Mouse (Mus musculus) neural tube, embryonic 10.5 days (tissue): ENCODE measurements at regions not wholly inside any gene's neighbourhood (a gene's known extent, or its start where the extent isn't known, plus 50 kb on each side); places are given as distances from the start of the nearest gene placed in this dataset.
A peak's percentile ranks its signal among the peaks of the same experiment; 100 is the strongest.

Experiments used
- DNase-seq: peaks from one replicate; pipeline ENCODE4 v3.0.0-alpha.2; 2017; ENCODE audit warnings: low spot score; ENCODE audit errors: extremely low spot score

DNA sequence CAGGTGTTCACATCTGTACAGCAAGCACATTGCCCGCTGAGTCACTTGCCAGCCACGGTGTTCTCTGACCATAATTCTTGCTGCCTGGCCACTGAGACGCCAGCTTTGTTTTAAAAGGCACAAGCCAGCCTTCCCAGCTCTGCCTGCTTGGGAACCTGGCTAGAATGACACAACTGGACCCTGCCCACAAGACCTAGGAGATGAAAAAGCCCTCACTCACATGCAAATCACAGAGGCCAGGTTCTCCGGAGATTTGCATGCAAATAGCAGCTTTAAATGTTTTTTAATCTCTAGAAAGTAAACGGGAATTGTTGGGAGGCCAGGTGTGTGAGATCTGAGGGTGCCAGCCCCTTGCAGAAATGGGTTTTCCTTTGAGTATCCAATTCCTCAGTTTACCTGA, 71.9 kb downstream of the 1810010D01Rik start:
- no peak for DNase-seq

DNA sequence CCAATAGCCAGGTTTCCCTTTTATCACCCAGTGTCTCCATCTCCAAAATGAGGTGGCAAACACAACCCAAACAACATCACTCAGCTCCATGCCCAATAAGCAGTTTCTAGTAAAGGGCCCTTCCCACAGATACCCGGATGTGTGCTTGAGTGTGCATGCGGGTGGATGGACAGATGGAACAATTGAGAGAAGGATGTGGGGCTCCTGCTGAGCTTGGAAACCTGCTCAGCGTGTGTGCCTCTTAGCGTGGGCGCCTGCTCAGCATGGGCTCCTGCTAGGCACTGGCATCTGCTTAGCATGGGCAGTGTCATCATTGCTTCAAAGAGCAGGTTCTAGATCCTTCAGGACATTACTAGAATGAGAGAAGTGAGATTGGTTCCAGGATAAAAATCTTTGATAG, 75.4 kb downstream of the 1810010D01Rik start:
- no peak for DNase-seq

- DNase-seq: no peak
Measured at GRCm38 (mm10) chr7:145131438-145132159, 76.3 kb downstream of the 1810010D01Rik start.

GRCm38 (mm10) chr7:145129971-145130370, 77.9 kb downstream of the 1810010D01Rik start:
- no peak for DNase-seq

- DNase-seq: no peak
Measured at GRCm38 (mm10) chr7:145127661-145128060, 80.3 kb downstream of the 1810010D01Rik start.

GRCm38 (mm10) chr7:145127180-145127579, 80.7 kb downstream of the 1810010D01Rik start:
- no peak for DNase-seq

DNA sequence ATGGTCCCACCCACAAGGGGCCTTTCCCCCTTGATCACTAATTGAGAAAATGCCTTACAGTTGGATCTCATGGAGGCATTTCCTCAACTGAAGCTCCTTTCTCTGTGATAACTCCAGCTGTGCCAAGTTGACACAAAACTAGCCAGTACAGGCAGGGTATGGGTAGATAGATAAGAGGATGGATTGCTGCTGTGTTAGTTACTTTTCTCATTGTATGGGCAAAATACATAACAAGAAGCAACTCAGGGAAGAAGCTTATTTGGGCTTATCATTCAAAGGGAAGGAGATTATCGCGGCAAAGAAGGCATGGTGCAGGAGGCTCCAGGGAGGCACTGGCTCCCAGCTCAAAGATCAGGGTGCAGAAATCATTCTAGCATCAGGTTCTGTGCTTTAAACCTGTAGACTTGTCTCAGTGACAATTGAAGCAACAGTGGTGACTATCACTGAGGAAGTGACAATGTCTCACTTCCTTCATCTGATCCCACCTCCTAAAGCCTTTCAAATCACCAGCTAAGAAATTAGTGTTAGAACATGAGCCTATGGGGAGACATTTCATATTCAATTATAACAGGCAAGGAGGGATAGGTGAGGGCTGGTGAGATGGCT, 83.8 kb downstream of the 1810010D01Rik start:
- no peak for DNase-seq

GRCm38 (mm10) chr7:145122471-145122870, 85.4 kb downstream of the 1810010D01Rik start:
- no peak for DNase-seq

GRCm38 (mm10) chr7:145118406-145118805, 89.5 kb downstream of the 1810010D01Rik start:
- DNase-seq: no peak

DNA sequence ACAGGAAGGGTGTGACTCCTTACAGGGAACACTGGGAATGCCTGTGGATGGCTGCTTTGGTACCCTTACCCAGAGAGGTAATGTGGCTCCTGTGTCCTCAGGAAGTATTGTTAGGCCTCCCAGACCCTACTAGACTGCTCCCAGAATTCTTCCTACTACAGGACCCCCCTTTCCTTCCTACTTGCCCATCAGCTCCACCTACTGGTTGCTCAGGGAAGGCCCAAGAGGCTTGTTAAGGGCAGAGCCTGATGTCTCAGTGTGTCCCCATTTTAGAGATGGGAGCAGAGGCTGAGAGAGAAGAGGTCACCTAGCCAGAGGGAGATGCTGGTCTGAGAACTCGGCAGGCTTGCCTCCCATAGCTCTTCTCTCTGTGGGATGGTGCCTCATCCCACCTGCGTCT, 93.3 kb downstream of the 1810010D01Rik start:
- no peak for DNase-seq

- no peak for DNase-seq
Measured at GRCm38 (mm10) chr7:145114145-145114544, 93.8 kb downstream of the 1810010D01Rik start.

GRCm38 (mm10) chr7:145112887-145113531, 94.9 kb downstream of the 1810010D01Rik start:
- no peak for DNase-seq

- no peak for DNase-seq
Measured at GRCm38 (mm10) chr7:145112146-145112830, 95.6 kb downstream of the 1810010D01Rik start.

GRCm38 (mm10) chr7:145111252-145112131, 96.4 kb downstream of the 1810010D01Rik start:
- no peak for DNase-seq

- peak; percentile 30 for DNase-seq
Measured at GRCm38 (mm10) chr7:145110657-145111251, 97.2 kb downstream of the 1810010D01Rik start.

DNA sequence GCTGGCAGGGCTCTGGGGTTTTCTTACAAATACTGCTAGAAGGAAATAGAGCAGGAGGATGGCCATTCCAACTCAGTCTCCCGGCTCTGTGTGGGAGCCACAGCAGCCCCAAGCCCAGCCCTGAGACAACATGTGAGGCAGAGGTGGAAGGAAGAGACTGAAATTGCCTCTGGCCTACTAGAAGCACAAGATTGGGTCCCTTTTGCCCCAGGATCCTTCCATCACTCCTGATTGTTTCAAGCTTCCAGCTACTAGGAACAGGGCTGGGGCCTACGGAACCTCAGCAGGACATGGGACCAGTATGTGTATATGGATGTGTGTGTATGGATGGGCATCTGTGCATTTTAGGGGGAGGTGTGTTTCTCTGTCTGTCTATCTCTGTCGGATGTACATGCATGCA, 97.9 kb downstream of the 1810010D01Rik start:
- no peak for DNase-seq

GRCm38 (mm10) chr7:145109471-145109870, 98.4 kb downstream of the 1810010D01Rik start:
- no peak for DNase-seq

DNA sequence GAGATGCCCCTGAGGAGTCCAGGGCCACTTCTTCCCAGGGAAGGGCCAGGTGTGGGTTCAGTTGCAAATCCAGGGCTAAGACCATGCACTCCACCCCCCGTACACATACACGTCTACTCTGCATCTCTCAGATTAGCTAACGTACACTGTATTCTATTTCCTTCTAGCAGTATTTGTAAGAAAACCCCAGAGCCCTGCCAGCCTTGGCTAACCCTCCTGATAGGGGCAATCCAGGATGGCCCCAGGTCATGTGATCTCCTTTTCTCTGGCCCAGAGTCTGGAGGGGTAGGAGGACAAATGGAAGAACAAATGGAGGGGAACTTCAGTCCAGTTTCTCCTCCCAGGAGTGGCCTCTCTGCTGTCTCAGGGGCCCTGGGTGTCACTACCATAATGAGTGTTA, 98.9 kb downstream of the 1810010D01Rik start:
- no peak for DNase-seq

DNA sequence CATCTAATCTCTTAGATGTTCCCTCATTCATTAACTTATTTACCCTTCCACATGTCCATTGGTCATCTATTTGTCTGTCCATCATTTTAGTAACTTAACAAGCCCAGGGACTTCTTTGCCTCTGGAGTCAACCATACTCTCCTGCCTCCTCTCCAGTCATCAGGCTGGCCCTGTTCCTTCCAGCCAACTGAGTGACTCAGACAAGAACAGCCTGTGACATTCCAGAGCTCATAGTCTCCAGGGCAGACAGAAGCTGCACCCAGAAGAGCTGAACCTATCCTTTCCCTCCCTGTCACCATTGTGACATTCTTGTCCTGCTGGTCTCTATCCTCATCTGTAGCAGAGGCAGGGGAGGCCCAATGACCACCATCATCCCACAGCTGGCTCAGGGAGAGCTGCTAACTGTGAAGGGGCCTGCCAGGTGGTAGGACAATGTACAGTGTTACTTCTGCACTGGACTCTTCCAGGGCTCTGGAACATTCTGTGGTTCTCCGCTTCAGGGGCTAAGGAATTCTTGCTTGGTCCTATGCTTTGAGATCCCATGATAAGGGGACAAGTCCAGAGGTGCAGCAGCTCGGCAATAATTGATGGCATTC, 100.2 kb downstream of the 1810010D01Rik start:
- no peak for DNase-seq

DNA sequence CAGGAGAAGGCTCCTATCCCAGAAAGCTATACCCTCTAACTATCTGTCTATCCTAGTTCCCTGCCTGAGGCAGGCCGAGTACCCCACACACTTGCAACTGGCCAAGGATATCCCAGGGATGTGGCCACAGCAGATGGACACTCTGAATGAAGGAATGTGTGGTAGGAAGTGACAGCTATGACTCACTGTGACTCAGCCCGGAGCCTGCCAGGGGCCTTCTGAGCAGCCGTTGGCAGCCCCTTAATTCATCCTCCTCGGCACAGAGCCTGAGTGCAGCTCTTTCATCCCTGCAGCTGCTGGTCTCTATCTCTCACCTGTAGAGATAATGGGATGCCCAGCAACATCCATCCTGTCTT, 101.4 kb downstream of the 1810010D01Rik start:
- no peak for DNase-seq
